Mouse (Mus musculus) hindbrain, embryonic 16.5 days (tissue): ENCODE measurements at regions not wholly inside any gene's neighbourhood (a gene's known extent, or its start where the extent isn't known, plus 50 kb on each side); places are given as distances from the start of the nearest gene placed in this dataset.

Experiments
- ATAC-seq: fragments of 200-750 bp; cut with Nextera tagmentation; 2 replicates; pipeline ENCODE4 v1.8.0; 2017; ENCODE audit warnings: moderate TSS enrichment, moderate library complexity
- H3K27ac ChIP-seq: fragments of 300-500 bp; sonication (generic); 2 replicates; pipeline ENCODE4 v1.5.1; 2014; ENCODE audit warnings: low read depth, mild to moderate bottlenecking, control low read depth, low read length, moderate library complexity
- H3K27me3 ChIP-seq: fragments of 300-500 bp; sonication (generic); replicated peaks from 2 replicates; pipeline ENCODE4 v1.6.1; 2014; ENCODE audit warnings: low read length; ENCODE audit not compliant: control insufficient read depth, insufficient read depth
- H3K36me3 ChIP-seq: fragments of 300-500 bp; sonication (generic); 2 replicates; pipeline ENCODE4 v1.6.1; 2014; ENCODE audit warnings: mild to moderate bottlenecking, low read length, moderate library complexity, mixed read lengths; ENCODE audit not compliant: control insufficient read depth, insufficient read depth
- H3K4me1 ChIP-seq: fragments of 300-500 bp; sonication (generic); 2 replicates; pipeline ENCODE4 v1.6.1; 2014; ENCODE audit warnings: low read depth, low read length; ENCODE audit not compliant: control insufficient read depth, insufficient read depth
- H3K4me2 ChIP-seq: fragments of 300-500 bp; sonication (generic); 2 replicates; pipeline ENCODE4 v1.6.1; 2014; ENCODE audit warnings: mild to moderate bottlenecking, low read length, control low read depth, moderate library complexity
- H3K4me3 ChIP-seq: fragments of 300-500 bp; sonication (generic); 2 replicates; pipeline ENCODE4 v1.5.1; 2014; ENCODE audit warnings: mild to moderate bottlenecking, low read length, control low read depth, moderate library complexity
- H3K9ac ChIP-seq: fragments of 300-500 bp; sonication (generic); 2 replicates; pipeline ENCODE4 v1.6.1; 2014; ENCODE audit warnings: low read depth, mild to moderate bottlenecking, control low read depth, low read length, moderate library complexity
- H3K9me3 ChIP-seq: fragments of 300-500 bp; sonication (generic); 2 replicates; pipeline ENCODE4 v1.6.1; 2014; ENCODE audit warnings: mild to moderate bottlenecking, low read length, moderate library complexity; ENCODE audit not compliant: control insufficient read depth
- WGBS: fragments of 180-500 bp; shearing (Covaris S2); extraction: QIAGEN DNeasy Blood & Tissue Kit; methylation state at CpG from one replicate; pipeline ENCODE4 v1.1.7; 2014; 5-methylcytosine and 5-hydroxymethylcytosine counted together

GRCm38 (mm10) chr15:59826164-59826950 lies 190.1 kb downstream of the 4933412E24Rik start:
- Histone ChIP-seq H3K4me1 (no peaks in the 10 kb centered on the region; the same call in 1 of the 2 replicates), H3K9ac (no peak overlapping the region), H3K36me3 (no peaks in the 10 kb centered on the region), H3K4me2 (no peak overlapping the region), H3K9me3 (no peaks in the 10 kb centered on the region), H3K4me3 (no peak overlapping the region), H3K27me3 (no peaks in the 10 kb centered on the region), H3K27ac (no peak overlapping the region; the same call in 1 of the 2 replicates)
- 43% methylated on average over 14 of the region's 14 CpGs for WGBS
- ATAC-seq: peak; percentile 81

DNA sequence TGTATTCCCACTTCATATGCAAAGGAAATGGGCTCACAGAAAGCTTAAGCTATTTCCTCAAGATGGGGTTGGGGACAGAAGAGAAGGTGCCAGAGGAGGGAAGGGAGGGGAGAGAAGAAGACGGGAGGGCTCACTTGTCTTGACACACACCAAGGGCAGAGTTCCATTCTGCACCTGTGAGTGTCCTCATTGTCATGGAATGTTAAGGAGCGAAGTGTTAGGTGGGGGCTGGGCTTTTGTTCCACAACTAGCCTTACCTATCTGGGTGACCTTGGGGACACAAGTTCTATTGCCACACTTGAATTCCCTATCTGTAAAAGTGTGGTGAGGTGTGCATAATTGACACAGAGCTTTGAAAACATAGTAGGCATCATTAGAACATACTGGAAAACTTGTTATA lies 192.5 kb downstream of the 4933412E24Rik start:
- Histone ChIP-seq H3K4me3 (no peak overlapping the region), H3K27ac (no peak overlapping the region), H3K4me2 (no peak overlapping the region), H3K4me1 (no peaks in the 10 kb centered on the region; the same call in 1 of the 2 replicates), H3K27me3 (no peaks in the 10 kb centered on the region), H3K9ac (no peak overlapping the region), H3K9me3 (no peaks in the 10 kb centered on the region), H3K36me3 (no peaks in the 10 kb centered on the region)
- ATAC-seq: no peak
- 75% methylated on average over 2 of the region's 2 CpGs for WGBS

DNA sequence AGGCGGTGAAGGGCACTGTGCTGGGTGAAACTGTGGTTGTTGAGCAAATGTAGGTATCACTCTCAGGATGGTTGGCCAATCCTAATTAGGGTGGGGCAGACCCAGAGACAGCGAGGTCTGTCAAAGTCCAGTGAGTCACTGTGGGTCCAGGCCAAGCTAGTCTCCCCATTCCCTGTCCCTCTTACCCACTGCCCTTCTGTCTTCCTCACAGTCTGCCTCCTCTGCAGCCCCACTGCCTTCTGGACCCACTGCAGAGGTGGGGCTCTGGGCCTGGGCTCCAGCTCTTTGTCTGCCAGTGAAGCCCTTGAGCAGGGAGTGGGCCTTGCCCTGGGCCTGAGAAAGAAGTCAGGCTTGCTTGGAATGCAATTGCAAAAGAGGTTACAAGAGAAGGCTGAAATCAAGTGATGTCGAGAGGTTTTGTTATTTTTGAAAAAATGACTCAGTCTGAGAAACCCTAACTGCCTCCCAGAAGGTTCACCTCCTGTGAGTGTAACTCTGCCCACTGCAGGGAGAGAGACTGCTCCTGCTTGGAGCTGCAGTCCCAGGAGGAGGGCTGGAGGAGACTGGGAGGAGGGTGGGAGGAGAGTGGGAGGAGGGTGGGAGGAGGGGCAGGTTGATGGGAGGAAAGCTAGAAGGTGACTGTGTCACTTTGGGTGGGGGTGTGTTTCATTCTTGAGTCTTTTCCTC lies 193.3 kb downstream of the 4933412E24Rik start:
- Histone ChIP-seq H3K27ac (no peak overlapping the region), H3K4me2 (no peak overlapping the region), H3K4me1 (no peaks in the 10 kb centered on the region), H3K27me3 (no peaks in the 10 kb centered on the region), H3K9me3 (no peaks in the 10 kb centered on the region), H3K4me3 (no peak overlapping the region), H3K36me3 (no peaks in the 10 kb centered on the region), H3K9ac (no peak overlapping the region)
- no peak for ATAC-seq
- 73% methylated on average over 3 of the region's 3 CpGs for WGBS

DNA sequence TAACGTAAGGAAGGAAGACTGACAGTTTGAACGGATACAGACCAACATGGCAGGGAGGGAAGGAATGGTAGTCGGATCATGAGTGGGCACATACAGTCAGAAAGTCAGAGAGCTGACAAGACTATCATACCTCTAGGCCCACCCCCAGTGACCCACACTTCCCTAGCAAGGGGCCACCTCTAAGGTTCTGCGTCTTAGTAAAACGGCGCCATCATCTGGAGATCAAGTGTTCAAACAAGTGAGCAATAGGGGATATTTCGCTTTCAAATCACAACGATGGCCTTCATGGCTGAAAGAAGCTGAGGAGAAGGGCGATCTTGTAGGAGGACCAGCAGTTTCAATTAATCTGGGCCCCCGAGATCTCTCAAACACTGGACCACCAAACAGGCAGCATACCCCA lies 196.1 kb downstream of the 4933412E24Rik start:
- no peak for ATAC-seq
- H3K27ac ChIP-seq: no peak overlapping the region
- no peaks in the 10 kb centered on the region for H3K4me1 ChIP-seq
- no peak overlapping the region for H3K4me2 ChIP-seq
- H3K36me3 ChIP-seq: no peaks in the 10 kb centered on the region
- 80% methylated on average over 10 of the region's 10 CpGs for WGBS
- no peak overlapping the region for H3K4me3 ChIP-seq
- H3K9ac ChIP-seq: no peak overlapping the region
- H3K9me3 ChIP-seq: no peaks in the 10 kb centered on the region
- H3K27me3 ChIP-seq: no peaks in the 10 kb centered on the region

GRCm38 (mm10) chr15:59816031-59816430 lies 200.4 kb downstream of the 4933412E24Rik start:
- H3K9me3 ChIP-seq: no peaks in the 10 kb centered on the region
- H3K36me3 ChIP-seq: no peaks in the 10 kb centered on the region
- ATAC-seq: no peak
- H3K27me3 ChIP-seq: no peaks in the 10 kb centered on the region
- no peak overlapping the region for H3K4me3 ChIP-seq
- no peak overlapping the region for H3K27ac ChIP-seq
- WGBS: 92% methylated on average over 8 of the region's 8 CpGs
- H3K4me1 ChIP-seq: no peaks in the 10 kb centered on the region
- no peak overlapping the region for H3K9ac ChIP-seq
- no peak overlapping the region for H3K4me2 ChIP-seq

DNA sequence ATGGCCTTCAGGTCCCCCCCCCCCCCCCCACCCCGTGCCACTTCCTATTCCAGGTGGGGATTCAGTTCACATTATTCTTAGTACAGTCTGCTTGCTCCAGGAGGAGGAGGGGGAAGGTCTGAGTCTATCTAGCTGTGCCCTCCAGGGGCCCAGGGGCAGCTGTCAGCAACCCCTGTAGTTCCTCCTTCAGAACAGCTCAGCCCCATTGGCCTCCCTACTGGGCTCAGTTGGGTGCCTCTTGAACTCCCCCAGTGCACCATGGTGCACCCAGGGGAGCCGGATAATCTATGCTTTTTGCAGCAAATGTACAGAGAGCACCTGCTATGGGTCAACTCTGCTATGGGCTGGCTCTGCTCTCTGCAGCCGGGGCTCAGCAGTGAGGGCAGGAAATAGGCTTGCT lies 204.8 kb downstream of the 4933412E24Rik start:
- Histone ChIP-seq H3K4me3 (no peak overlapping the region), H3K9ac (no peak overlapping the region), H3K36me3 (no peaks in the 10 kb centered on the region), H3K27me3 (no peaks in the 10 kb centered on the region), H3K27ac (no peak overlapping the region), H3K9me3 (no peaks in the 10 kb centered on the region), H3K4me2 (no peak overlapping the region), H3K4me1 (no peaks in the 10 kb centered on the region)
- 44% methylated on average over 3 of the region's 3 CpGs for WGBS
- ATAC-seq: no peak

GRCm38 (mm10) chr15:59809361-59809760 lies 207.1 kb downstream of the 4933412E24Rik start:
- Histone ChIP-seq H3K4me2 (no peak overlapping the region), H3K4me3 (no peak overlapping the region), H3K9me3 (no peaks in the 10 kb centered on the region), H3K27ac (no peak overlapping the region), H3K9ac (no peak overlapping the region), H3K4me1 (no peaks in the 10 kb centered on the region), H3K27me3 (no peaks in the 10 kb centered on the region), H3K36me3 (no peaks in the 10 kb centered on the region)
- 94% methylated on average over 6 of the region's 6 CpGs for WGBS
- no peak for ATAC-seq

- no peak overlapping the region for H3K4me2 ChIP-seq
- H3K9ac ChIP-seq: no peak overlapping the region
- H3K27me3 ChIP-seq: no peaks in the 10 kb centered on the region
- no peak overlapping the region for H3K4me3 ChIP-seq
- H3K27ac ChIP-seq: no peak overlapping the region
- H3K36me3 ChIP-seq: no peaks in the 10 kb centered on the region
- no peaks in the 10 kb centered on the region for H3K4me1 ChIP-seq
- 94% methylated on average over 6 of the region's 6 CpGs for WGBS
- H3K9me3 ChIP-seq: no peaks in the 10 kb centered on the region
- no peak for ATAC-seq
Observed at GRCm38 (mm10) chr15:59807723-59808122, 208.7 kb downstream of the 4933412E24Rik start.

GRCm38 (mm10) chr15:59805771-59806170 lies 210.6 kb downstream of the 4933412E24Rik start:
- Histone ChIP-seq H3K36me3 (no peaks in the 10 kb centered on the region), H3K27me3 (no peaks in the 10 kb centered on the region), H3K4me1 (no peaks in the 10 kb centered on the region), H3K4me3 (no peak overlapping the region), H3K9ac (no peak overlapping the region), H3K27ac (no peak overlapping the region), H3K9me3 (no peaks in the 10 kb centered on the region), H3K4me2 (no peak overlapping the region)
- no peak for ATAC-seq
- WGBS: 92% methylated on average over 2 of the region's 2 CpGs
